Mouse (Mus musculus) gastrocnemius, adult 8-10 months (tissue): ENCODE results near the gene Znfx1. TPM values are rescaled to one million over a fixed set of nuclear protein-coding genes. Genes with fewer than 3 reads are reported as not detected.

Experiments used
- DNase-seq, 2 experiments: peaks; one replicate each; pipeline ENCODE4 v3.0.0; 2022; ENCODE audit warnings: low spot score in 2 of 2
- total RNA-seq, 4 experiments: library from RNA; stranded (reverse); gene quantifications; 2 replicates each; pipeline ENCODE4 v1.2.4; 2022

Gene Znfx1
- total RNA-seq = 10 to 100 TPM; 26.7 to 32.5 (median 28.5) TPM

DNA sequence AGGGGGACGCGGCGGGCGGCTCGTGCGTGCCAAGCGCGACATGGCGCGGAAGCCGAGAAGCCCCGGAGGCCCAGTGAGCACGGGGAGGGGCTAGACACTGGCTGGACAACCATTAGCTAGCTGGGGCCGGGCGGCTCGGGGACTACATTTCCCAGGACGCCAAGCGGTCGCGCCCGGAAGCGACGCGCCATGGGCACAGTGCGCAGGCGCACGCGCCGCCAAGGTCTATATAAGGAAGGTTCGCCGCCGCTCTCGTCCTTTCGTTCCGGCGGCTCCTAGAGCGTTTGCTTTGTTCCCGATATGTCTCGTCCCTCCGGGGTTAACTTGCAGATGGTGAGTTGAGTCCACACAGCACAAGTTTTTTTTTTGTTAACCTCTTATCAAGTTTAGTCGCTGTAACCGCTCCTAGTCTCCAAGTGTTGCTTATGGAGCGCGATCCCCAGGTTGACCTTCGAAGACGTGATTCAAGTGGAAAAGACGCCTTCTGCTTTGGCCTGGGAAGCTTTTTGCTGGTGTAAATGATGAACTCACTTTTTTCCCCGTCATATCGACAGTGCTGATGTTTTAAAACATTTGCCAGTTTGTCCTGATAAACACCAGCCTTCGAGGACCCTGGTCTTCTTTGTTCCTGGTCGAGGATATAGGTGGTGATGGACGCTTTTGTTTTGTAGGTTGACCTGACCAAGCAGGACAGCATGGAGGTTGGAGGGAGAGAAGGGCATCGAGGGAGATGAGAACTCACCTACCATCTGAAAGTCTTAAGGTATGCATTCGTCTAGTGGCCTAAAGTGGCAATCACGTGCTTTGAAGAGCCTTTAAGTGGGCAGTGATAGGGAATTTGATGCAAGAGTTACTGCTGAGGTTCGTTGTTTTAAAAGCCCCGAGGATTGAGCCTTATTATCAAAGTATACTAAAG is at the start of gene Znfx1:
Gene Znfx1, minus strand, starts transcription at position 51 of the 916 bp plus-strand sequence.
- DNase-seq = peak; percentile 92 to 95

DNA sequence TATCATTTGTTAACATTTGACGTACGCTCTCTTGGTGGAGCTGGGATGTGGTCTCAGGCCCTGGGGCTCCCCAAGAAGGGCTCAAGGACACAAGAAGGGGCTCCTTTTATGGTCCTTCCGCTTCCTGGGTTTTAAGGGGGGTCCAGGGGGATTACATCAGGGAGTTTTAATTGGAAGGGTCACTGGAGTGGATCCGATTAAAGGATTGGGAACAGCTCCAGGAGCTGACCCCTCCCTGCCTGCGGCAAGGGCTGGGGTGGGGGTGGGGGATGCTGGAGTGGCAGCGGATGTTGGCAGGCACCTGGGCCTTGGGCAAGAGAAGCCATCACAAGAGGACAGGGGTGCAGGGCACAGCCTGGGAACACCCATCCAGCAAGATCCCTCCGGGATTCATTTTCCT is 49.4 kb upstream of the Znfx1 start:
- no peak for DNase-seq

GRCm38 (mm10) chr2:167109506-167109905 is 46.7 kb upstream of the Znfx1 start:
- DNase-seq = no peak

DNA sequence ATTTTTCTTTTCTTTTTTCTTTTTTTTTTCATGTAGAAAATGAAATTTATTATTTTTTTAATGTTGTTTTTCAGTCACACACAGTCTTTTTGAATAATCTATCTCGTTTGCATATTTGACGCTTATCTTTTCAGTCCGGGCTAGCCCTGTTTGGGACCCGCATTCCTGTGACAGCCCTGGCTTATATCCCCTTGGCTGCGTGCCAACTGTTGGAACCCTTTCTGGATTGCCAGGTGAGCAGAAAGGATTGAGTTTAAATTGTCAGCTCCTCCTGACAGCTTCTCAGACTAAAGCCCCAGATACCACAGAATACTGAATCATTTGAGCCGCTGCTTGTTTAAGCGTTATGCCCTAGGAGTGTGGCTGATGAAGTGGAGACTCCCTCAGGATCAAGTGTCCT is 40.7 kb upstream of the Znfx1 start:
- no peak for DNase-seq

- no peak for DNase-seq
Observed at GRCm38 (mm10) chr2:167101743-167102441, 39.1 kb upstream of the Znfx1 start.

DNA sequence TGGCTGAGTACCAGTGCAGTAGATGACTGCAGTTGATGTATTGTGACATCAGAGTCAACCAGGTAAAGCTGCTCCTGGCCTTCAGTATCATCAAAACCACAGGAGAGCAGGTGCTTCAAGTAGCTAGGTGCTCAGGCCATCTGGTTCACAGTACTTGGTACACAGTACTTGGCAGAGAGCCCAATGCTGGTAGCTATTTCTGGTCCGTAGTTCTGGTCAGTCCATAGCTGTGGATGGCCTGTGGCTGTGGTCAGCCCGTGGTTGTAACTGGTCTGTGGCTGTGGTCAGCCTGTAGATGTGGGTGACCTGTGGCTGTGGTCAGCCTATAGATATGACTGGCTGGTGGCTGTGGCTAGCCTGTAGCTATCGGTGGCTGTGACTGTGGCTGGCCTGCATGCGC is 31.9 kb upstream of the Znfx1 start:
- no peak for DNase-seq

DNA sequence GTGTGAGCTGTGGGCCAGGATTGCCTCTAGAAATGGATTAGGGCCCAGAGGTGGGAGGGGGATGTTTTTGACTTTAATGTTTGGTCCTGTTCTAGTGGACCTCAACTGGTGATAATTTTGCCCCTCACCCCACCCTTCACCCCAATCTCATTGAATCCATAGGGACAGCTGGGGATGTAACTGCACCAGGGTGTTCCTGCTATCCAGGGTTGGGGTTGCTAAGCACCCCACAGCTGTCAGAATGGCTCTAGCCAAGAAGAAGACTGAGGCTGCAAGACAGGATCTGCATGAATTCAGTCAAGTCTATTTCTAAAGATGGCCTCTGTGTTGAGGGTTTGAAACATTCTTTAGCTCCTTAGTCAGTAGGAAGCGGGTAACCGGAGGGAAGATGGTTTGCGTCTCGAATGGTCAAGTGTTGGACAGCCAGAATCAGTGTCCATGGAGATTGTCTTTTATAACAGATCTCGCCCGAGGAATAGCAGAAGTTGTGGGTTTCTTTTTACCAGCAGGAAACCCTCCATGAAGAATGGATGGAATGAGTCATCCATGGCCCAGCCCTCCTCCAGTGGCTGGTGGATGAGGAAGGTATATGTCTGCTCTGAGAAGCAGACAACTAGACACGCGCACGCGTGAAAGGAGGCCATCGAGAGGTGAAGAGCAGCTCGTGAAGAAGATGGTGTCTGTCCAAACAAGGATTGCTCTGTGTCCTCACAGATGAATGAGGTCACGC is 30.5 kb upstream of the Znfx1 start:
- DNase-seq = no peak

DNA sequence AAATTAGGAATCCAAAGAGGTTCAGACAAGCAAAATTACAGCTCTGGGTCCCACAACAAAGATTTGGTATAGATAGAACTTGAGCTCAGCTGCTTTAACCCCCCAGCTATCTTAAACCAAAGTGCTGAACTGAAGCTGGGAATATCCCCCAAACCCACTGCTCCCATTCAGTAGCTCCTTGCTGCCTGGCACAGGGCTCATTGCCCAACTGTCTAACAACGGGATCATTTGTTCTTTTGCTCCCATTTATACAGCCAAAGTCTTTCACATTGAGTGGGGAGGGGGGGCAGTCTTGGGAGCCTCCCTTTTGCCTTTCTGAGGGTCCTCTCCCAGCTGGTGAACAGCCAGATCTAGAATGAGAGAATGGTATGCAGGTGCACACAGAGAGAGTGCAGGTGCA is 27.5 kb upstream of the Znfx1 start:
- DNase-seq = no peak

DNA sequence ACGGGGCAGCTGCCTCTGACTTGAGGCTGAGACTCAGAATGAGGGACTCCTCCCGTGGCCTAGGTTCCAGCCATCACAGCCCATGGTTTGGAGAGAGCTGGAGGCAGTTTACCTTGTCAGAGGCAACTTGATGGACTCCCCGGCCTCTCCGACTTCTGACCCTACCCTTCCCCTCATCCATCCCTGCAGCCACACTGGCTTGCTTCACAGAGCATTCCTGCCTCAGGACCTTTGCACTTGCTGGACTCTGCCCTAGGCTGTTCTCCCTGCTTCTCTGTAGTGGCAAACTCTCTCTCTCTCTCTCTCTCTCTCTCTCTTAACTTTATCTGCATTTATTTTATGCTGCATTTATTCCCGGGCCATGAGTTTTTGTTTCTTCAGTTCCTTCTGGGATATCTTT is 24.0 kb upstream of the Znfx1 start:
- no peak for DNase-seq

DNA sequence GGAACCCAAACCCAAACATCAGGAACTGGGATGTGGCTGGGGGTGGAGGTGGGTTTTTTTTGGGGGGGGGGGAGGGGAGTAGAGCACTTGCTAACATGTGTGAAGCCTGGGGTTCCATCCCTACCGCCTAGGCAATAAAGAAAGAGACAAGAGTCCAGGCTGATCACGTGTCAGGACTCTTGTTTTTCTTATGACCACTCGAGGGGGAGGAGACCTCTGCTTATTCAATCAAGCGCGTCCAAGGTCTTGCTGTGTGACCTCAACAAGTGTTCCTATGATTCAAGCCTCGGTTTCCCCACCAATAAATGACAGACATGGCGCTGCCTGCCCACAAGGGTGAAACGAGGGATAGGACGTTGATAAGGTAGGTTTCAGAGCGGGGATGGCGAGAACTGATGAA is 23.3 kb upstream of the Znfx1 start:
- DNase-seq = no peak

GRCm38 (mm10) chr2:167081639-167082038 is 18.8 kb upstream of the Znfx1 start:
- DNase-seq = no peak

DNA sequence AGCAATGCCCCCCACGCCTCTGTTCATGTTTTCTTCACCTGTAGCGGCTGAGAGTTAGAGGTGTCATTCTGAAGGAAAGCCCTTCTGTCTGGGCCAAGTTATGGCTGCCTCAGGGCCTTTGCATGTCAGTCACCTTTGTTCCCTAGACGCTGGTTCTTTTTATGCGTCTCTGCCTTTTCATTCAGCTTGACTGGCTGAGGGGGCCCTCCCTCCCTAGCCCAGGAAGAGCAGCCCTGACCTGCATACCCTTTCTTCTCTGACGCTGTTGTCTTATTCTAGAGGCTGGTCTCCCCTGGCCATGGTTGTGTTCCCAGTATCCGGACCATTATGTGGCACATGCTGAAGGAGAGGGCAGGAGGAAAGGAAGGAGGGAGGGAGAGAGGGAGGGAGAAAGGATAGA is 18.3 kb upstream of the Znfx1 start:
- no peak for DNase-seq

DNA sequence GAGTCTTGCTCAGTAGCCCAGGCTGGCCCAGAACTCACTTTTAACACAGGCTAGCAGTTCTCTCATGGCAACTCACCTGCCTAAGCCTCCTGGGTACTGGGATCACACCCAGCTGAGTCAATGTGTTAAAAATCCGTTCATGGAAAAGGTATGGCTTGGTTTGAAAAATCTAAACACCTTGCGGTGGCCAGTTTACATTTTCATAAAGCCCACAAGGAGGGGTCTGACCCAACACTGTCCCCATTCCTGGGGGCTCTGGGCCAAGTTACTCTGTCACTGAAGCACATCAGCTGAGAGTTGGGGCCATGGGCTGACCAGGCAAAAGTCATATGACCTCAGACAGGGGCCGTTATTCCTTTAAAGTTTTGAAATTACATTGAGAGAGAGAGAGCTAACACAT is 17.6 kb upstream of the Znfx1 start:
- DNase-seq = no peak

DNA sequence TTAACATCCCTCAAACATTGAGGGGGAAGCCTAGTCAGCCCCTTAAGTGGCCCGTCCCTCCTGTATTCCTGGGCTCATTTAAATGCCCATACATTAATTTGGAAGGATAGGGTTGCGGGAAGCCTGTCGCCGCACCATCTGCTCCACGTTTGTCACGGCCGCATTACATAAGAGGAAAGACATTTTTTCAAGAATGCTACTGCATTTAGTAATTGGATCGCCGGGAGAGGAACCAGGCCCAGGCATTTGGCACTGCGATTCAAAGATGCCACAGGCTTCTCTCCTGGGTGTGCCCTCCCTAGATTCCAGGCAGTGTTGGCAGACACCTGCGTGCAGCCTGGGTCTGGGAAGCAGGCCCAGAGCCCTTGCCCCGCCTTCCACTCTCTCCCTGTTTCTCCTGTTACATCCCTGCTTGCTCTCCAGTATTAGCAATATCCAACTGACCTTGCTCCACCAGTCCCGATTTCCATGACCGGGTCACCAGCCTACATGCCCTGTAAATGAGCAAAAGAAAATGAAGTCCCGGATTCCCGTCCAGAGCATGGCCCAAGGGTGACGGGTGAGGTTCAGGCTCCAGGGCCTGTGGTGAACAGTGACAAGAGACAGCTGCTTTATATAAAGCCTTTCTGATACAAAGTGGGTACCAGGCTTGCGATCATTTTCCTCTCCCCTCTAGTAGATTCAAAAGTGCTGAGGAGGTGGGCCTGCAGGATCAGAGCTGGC is 16.9 kb upstream of the Znfx1 start:
- DNase-seq = peak; percentile 54 to 81

DNA sequence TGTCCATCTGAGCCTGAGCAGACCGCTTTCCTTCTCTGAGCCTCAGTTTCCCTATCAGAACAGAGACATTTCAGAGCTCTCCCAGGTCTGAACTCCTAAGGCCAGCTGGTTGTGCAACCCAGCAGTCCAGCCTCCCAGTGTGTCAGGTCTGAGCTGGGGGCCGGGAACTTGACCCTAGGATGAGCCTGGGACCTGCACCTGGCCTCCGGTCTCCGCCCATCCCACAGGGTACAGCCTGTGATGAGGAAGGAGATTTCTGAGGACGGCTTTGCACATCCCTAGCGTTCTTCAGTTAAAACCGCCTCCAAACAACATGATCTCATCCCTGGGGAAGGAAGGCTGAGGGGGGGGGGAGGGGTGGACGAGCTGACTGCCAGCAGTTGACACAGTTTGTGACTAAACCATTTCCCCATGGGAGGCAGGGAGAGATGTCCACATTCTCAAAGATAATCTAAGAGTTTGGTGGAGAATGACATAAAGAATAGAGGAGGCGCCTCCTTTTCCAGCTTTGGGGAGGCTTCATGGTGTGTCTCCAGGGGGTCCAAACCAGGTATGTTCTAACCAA is 16.2 kb upstream of the Znfx1 start:
- DNase-seq = no peak

DNA sequence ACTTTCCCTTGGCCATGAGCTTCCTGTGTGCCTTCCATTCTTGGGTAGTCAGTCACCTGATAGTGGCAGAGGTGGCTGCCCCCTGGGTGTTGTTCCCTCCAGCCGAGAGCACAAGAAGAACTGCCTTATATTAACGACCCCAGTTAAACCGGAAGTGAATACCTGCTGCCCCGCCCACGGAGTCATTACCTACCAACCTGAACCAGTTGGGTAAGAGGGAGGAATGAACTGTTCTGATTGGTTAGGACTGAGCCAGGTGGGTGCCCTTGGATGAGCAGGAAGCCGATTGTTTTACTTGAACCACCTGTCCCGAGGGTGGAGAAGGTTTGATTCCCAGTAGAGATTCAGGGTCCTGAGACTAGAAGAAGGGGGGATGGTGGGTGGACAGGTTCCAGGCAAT is 15.7 kb upstream of the Znfx1 start:
- no peak for DNase-seq

DNA sequence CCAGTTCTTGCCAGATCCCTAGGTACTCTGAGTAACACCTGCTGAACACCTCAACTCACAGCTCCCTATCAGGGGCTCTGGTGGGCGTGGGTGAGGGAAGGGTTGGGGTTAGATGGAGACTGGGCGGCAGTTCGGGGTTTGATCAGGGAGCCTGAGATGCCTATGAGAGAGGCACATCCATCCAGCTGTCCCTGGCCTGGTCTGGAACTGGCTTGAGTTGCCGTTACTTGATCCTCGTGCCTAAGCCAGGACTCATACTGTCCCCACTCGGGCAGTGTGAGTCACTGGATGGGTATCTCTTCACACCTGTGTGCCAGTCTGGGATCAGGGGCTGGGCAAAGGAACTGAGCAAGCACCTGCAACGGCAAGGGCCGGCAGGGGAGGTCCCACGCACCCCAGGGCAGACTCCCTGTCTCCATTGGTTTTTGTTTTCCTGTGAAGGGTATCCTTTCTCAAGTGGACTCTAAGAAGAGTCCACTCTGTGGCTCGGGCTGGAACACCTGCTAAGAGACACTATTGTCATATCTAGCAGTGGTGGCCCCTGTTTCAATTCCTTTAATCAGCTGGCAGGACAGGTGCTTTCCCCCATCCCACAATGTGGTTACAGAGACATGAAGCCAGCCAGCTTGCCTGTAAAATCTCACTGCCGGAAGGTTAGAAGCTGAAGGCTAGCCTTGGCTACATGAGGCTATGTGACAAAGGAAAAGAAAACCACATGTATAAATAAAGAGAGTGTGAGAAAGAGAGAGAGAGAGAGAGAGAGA is 14.6 kb upstream of the Znfx1 start:
- peak; percentile 42 to 49 for DNase-seq

- DNase-seq = no peak
Observed at GRCm38 (mm10) chr2:167076759-167077158, 13.9 kb upstream of the Znfx1 start.

GRCm38 (mm10) chr2:167076352-167076751 is 13.5 kb upstream of the Znfx1 start:
- no peak for DNase-seq

DNA sequence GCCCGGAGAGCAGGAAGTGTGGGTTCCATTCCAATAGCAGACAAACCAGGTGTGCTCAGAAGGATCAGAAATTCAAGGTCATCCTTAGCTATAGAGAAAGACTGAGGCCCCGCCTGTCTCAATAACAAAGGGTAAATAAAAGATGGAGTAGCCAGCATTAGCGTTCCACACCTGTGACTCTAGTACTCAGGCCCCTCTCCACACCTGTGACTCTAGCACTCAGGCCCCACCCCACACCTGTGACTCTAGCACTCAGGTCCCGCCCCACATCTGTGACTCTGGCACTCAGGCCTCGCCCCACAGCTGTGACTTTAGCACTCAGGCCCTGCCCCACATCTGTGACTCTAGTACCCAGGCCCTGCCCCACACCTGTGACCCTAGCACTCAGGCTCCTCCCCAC is 11.8 kb upstream of the Znfx1 start:
- DNase-seq = no peak
